Mouse (Mus musculus) CH12.LX (cell line): Measurements from ENCODE around the gene E2f7.

ENCODE experiments used
- CHD1 ChIP-seq: IDR thresholded peaks from 2 replicates; pipeline ENCODE4 v1.6.1; 2012; ENCODE audit warnings: low read depth, low read length, improper control_type of control experiment, inconsistent platforms
- CTCF ChIP-seq, 2 experiments: IDR thresholded peaks in 1 of 2; conservative IDR thresholded peaks in 1 of 2; 2 replicates each; pipeline ENCODE4 v1.5.1; 2011 to 2012; ENCODE audit warnings: low read depth in 2 of 2, low read length in 2 of 2, improper control_type of control experiment in 1 of 2, inconsistent platforms in 1 of 2, mild to moderate bottlenecking in 1 of 2, moderate library complexity in 1 of 2
- IRF4 ChIP-seq: IDR thresholded peaks from 2 replicates; pipeline ENCODE4 v1.6.1; 2014; ENCODE audit warnings: low read depth, mild to moderate bottlenecking, inconsistent platforms, low read length, improper control_type of control experiment
- MEF2A ChIP-seq: IDR thresholded peaks from 2 replicates; pipeline ENCODE4 v1.6.1; 2014; ENCODE audit warnings: low read depth, mild to moderate bottlenecking, inconsistent platforms, low read length, improper control_type of control experiment, borderline replicate concordance
- MXI1 ChIP-seq: IDR thresholded peaks from 2 replicates; pipeline ENCODE4 v1.6.1; 2011; ENCODE audit warnings: mild to moderate bottlenecking, low read depth, low read length, improper control_type of control experiment
- POLR2A ChIP-seq: IDR thresholded peaks from 2 replicates; pipeline ENCODE4 v1.6.1; 2011; ENCODE audit warnings: low read depth, mild to moderate bottlenecking, improper control_type of control experiment, low read length
- POLR2AphosphoS2 ChIP-seq: IDR thresholded peaks from 2 replicates; pipeline ENCODE4 v1.6.1; 2011; ENCODE audit warnings: low read depth, low read length, improper control_type of control experiment

DNA sequence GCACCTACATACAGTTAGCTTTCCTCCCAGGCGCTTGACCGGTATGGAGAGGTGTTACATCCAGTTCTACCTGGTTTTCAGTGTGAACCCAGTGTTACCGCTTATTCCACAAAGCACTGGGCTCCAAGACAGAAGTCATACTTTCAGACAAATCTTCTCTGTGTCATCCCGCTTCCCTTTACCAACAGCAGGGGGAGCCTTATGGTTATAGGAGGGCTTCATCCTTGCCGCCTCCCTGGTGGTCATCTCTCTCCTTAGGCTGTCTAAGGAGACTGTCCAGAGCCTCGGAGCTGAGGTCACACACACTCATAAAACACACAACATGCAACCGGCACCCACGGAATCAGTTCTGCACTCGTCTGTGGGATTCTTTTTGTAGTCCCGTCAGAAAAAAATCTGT lies 37.4 kb downstream of the E2f7 start:
- TF ChIP-seq IRF4: no peak
- no peak for TF ChIP-seq POLR2AphosphoS2
- no peak for TF ChIP-seq MXI1
- no peak for TF ChIP-seq MEF2A
- TF ChIP-seq POLR2A: no peak
- TF ChIP-seq CHD1: no peak
- TF ChIP-seq CTCF (conservative IDR thresholded peaks at IDR 0.05 in 1 of 2, IDR thresholded peaks at IDR 0.05 in 1 of 2; ENCODE audit: low read depth in 2 of 2, low read length in 2 of 2): peak in 1 of 2 experiments; percentile 55; a peak in 3 of 4 replicates
